Mouse (Mus musculus) frontal cortex, postnatal 25 days (tissue): ENCODE results near the gene Syce1l.

Experiments
- DNase-seq, 2 experiments: peaks; one replicate each; pipeline ENCODE4 v3.0.0; 2022; ENCODE audit warnings: low spot score in 2 of 2

The Syce1l gene

GRCm38 (mm10) chr8:113673300-113673699, 30.3 kb downstream of the Syce1l start:
- no peak for DNase-seq

GRCm38 (mm10) chr8:113674611-113675010, 31.6 kb downstream of the Syce1l start:
- DNase-seq: no peak

GRCm38 (mm10) chr8:113675281-113675680, 32.3 kb downstream of the Syce1l start:
- DNase-seq: no peak

GRCm38 (mm10) chr8:113676811-113677210, 33.8 kb downstream of the Syce1l start:
- no peak for DNase-seq

- no peak for DNase-seq
Measured at GRCm38 (mm10) chr8:113679361-113679760, 36.3 kb downstream of the Syce1l start.

GRCm38 (mm10) chr8:113687889-113688542, 45.0 kb downstream of the Syce1l start:
- no peak for DNase-seq

- no peak for DNase-seq
Measured at GRCm38 (mm10) chr8:113688543-113688915, 45.5 kb downstream of the Syce1l start.

GRCm38 (mm10) chr8:113691622-113692343, 48.8 kb downstream of the Syce1l start:
- no peak for DNase-seq

- no peak for DNase-seq
Measured at GRCm38 (mm10) chr8:113704968-113705367, 62.0 kb downstream of the Syce1l start.
